Mouse (Mus musculus): Measurements from ENCODE around the gene Stard9. TPM values are rescaled to one million over a fixed set of nuclear protein-coding genes. Genes with fewer than 3 reads are reported as not detected.

Stard9 gene
- polyA plus RNA-seq, 1 experiment: 71.4 TPM

- TF ChIP-seq CTCF (IDR thresholded peaks at IDR 0.05; ENCODE audit: low read depth, low read length) (no peak), POLR2A (IDR thresholded peaks at IDR 0.05; ENCODE audit: borderline replicate concordance, low read depth, low read length) (no peak)
Observed at GRCm38 (mm10) chr2:120652256-120652924, 23.5 kb downstream of the Stard9 start.

GRCm38 (mm10) chr2:120652925-120653284 is 24.0 kb downstream of the Stard9 start:
- H3K27ac ChIP-seq (ENCODE audit: insufficient read depth, low read depth, low read length): peak overlapping the region; percentile 82
- TF ChIP-seq POLR2A (IDR thresholded peaks at IDR 0.05; ENCODE audit: borderline replicate concordance, low read depth, low read length) (no peak), CTCF (IDR thresholded peaks at IDR 0.05; ENCODE audit: low read depth, low read length) (no peak)
- peaks cover 37% of the 10 kb centered on the region for H3K4me1 ChIP-seq (ENCODE audit: control insufficient read depth, insufficient read depth, low read length)
- H3K4me3 ChIP-seq (ENCODE audit: insufficient read depth, low read length): peak overlapping the region; percentile 12

More at GRCm38 (mm10) chr2:120652256-120652924, 23.5 kb downstream of the Stard9 start:
- Histone ChIP-seq H3K4me1 (ENCODE audit: control insufficient read depth, insufficient read depth, low read length) (peaks cover 37% of the 10 kb centered on the region), H3K4me3 (ENCODE audit: insufficient read depth, low read length) (peak overlapping the region; percentile 12), H3K27ac (ENCODE audit: insufficient read depth, low read depth, low read length) (peak overlapping the region; percentile 82)

GRCm38 (mm10) chr2:120654693-120655092 is 25.8 kb downstream of the Stard9 start:
- Histone ChIP-seq H3K27ac (ENCODE audit: insufficient read depth, low read depth, low read length) (no peak overlapping the region), H3K4me1 (ENCODE audit: control insufficient read depth, insufficient read depth, low read length) (peaks cover 44% of the 10 kb centered on the region), H3K4me3 (ENCODE audit: insufficient read depth, low read length) (no peak overlapping the region)
- TF ChIP-seq POLR2A (IDR thresholded peaks at IDR 0.05; ENCODE audit: borderline replicate concordance, low read depth, low read length): no peak
- TF ChIP-seq CTCF (IDR thresholded peaks at IDR 0.05; ENCODE audit: low read depth, low read length): no peak

GRCm38 (mm10) chr2:120655905-120656304 is 27.0 kb downstream of the Stard9 start:
- Histone ChIP-seq H3K27ac (ENCODE audit: insufficient read depth, low read depth, low read length) (no peak overlapping the region), H3K4me1 (ENCODE audit: control insufficient read depth, insufficient read depth, low read length) (peaks cover 47% of the 10 kb centered on the region), H3K4me3 (ENCODE audit: insufficient read depth, low read length) (no peak overlapping the region)
- TF ChIP-seq POLR2A (IDR thresholded peaks at IDR 0.05; ENCODE audit: borderline replicate concordance, low read depth, low read length) (no peak), CTCF (IDR thresholded peaks at IDR 0.05; ENCODE audit: low read depth, low read length) (no peak)

- TF ChIP-seq CTCF (IDR thresholded peaks at IDR 0.05; ENCODE audit: low read depth, low read length) (no peak), POLR2A (IDR thresholded peaks at IDR 0.05; ENCODE audit: borderline replicate concordance, low read depth, low read length) (no peak)
- Histone ChIP-seq H3K4me1 (ENCODE audit: control insufficient read depth, insufficient read depth, low read length) (peaks cover 46% of the 10 kb centered on the region), H3K27ac (ENCODE audit: insufficient read depth, low read depth, low read length) (no peak overlapping the region), H3K4me3 (ENCODE audit: insufficient read depth, low read length) (no peak overlapping the region)
Observed at GRCm38 (mm10) chr2:120656711-120657110, 27.8 kb downstream of the Stard9 start.

GRCm38 (mm10) chr2:120658486-120658885 is 29.6 kb downstream of the Stard9 start:
- Histone ChIP-seq H3K27ac (ENCODE audit: insufficient read depth, low read depth, low read length) (no peak overlapping the region), H3K4me1 (ENCODE audit: control insufficient read depth, insufficient read depth, low read length) (peaks cover 43% of the 10 kb centered on the region), H3K4me3 (ENCODE audit: insufficient read depth, low read length) (no peak overlapping the region)
- TF ChIP-seq CTCF (IDR thresholded peaks at IDR 0.05; ENCODE audit: low read depth, low read length) (no peak), POLR2A (IDR thresholded peaks at IDR 0.05; ENCODE audit: borderline replicate concordance, low read depth, low read length) (no peak)

- Histone ChIP-seq H3K27ac (ENCODE audit: insufficient read depth, low read depth, low read length) (no peak overlapping the region), H3K4me3 (ENCODE audit: insufficient read depth, low read length) (no peak overlapping the region), H3K4me1 (ENCODE audit: control insufficient read depth, insufficient read depth, low read length) (peaks cover 45% of the 10 kb centered on the region)
- TF ChIP-seq POLR2A (IDR thresholded peaks at IDR 0.05; ENCODE audit: borderline replicate concordance, low read depth, low read length): no peak
- no peak for TF ChIP-seq CTCF (IDR thresholded peaks at IDR 0.05; ENCODE audit: low read depth, low read length)
Observed at GRCm38 (mm10) chr2:120659318-120659717, 30.4 kb downstream of the Stard9 start.

- Histone ChIP-seq H3K4me3 (ENCODE audit: insufficient read depth, low read length) (no peak overlapping the region), H3K4me1 (ENCODE audit: control insufficient read depth, insufficient read depth, low read length) (peaks cover 45% of the 10 kb centered on the region), H3K27ac (ENCODE audit: insufficient read depth, low read depth, low read length) (peak overlapping the region; percentile 30)
- TF ChIP-seq POLR2A (IDR thresholded peaks at IDR 0.05; ENCODE audit: borderline replicate concordance, low read depth, low read length): no peak
Observed at GRCm38 (mm10) chr2:120660486-120661078, 31.7 kb downstream of the Stard9 start.

- TF ChIP-seq CTCF (IDR thresholded peaks at IDR 0.05; ENCODE audit: low read depth, low read length): no peak
- no peak for TF ChIP-seq POLR2A (IDR thresholded peaks at IDR 0.05; ENCODE audit: borderline replicate concordance, low read depth, low read length)
- H3K27ac ChIP-seq (ENCODE audit: insufficient read depth, low read depth, low read length): no peak overlapping the region
- no peak overlapping the region for H3K4me3 ChIP-seq (ENCODE audit: insufficient read depth, low read length)
- peaks cover 46% of the 10 kb centered on the region for H3K4me1 ChIP-seq (ENCODE audit: control insufficient read depth, insufficient read depth, low read length)
Observed at GRCm38 (mm10) chr2:120662766-120663165, 33.8 kb downstream of the Stard9 start.

- TF ChIP-seq POLR2A (IDR thresholded peaks at IDR 0.05; ENCODE audit: borderline replicate concordance, low read depth, low read length) (no peak), CTCF (IDR thresholded peaks at IDR 0.05; ENCODE audit: low read depth, low read length) (peak; percentile 7; the same call in 1 of the 2 replicates)
- Histone ChIP-seq H3K27ac (ENCODE audit: insufficient read depth, low read depth, low read length) (no peak overlapping the region), H3K4me1 (ENCODE audit: control insufficient read depth, insufficient read depth, low read length) (peaks cover 46% of the 10 kb centered on the region), H3K4me3 (ENCODE audit: insufficient read depth, low read length) (no peak overlapping the region)
Observed at GRCm38 (mm10) chr2:120663491-120664154, 34.7 kb downstream of the Stard9 start.
